ENCODE assay signal across 13 mouse cellular contexts in genomic region chr1:64779863-64780262, GRCm38 (mm10). TPM values are rescaled to one million over a fixed set of nuclear protein-coding genes. Genes with fewer than 3 reads are reported as not detected.
DNase-seq lines count a peak whose midpoint lies in the region; ATAC-seq and TF ChIP-seq lines count a peak whose summit lies in the region.
"Had no signal": no experiment of that assay in that cellular context is flagged by ENCODE, and none has a peak within 500 bp of the region (broad histone marks: within the 10 kb centered on the region; RNA-seq: fewer than 3 reads in every experiment).

No protein-coding gene starts in this region.

- peaks cover 4% of the 10 kb centered on the region; the same call in 1 of the 2 replicates for H3K4me1 ChIP-seq in embryonic facial prominence, embryonic 12.5 days
- H3K4me1 ChIP-seq in hindbrain, embryonic 13.5 days (replicated peaks), result peaks cover 11% of the 10 kb centered on the region
- H3K4me1 ChIP-seq in neural tube, embryonic 12.5 days, result no peaks in the 10 kb centered on the region
- H3K4me1 ChIP-seq in thymus, adult 2 months (replicated peaks; ENCODE audit: control insufficient read depth, insufficient read depth, low read length), result no peaks in the 10 kb centered on the region
- H3K4me1 ChIP-seq: liver, embryonic 15.5 days; stomach, embryonic 15.5 days had no signal

- H3K4me2 ChIP-seq in embryonic facial prominence, embryonic 12.5 days (replicated peaks), result 0 out of 2 replicates have a peak overlapping the region, but pooled peaks have one; percentile 5
- peak overlapping the region; percentile 39 for H3K4me2 ChIP-seq in hindbrain, embryonic 13.5 days
- peak overlapping the region; percentile 50 for H3K4me2 ChIP-seq in neural tube, embryonic 12.5 days (replicated peaks)
- H3K4me2 ChIP-seq: liver, embryonic 15.5 days; stomach, embryonic 15.5 days had no signal

- peak overlapping the region; percentile 61; the same call in 1 of the 2 replicates for H3K27ac ChIP-seq in embryonic facial prominence, embryonic 12.5 days
- no peak overlapping the region for H3K27ac ChIP-seq in hindbrain, embryonic 13.5 days
- no peak overlapping the region for H3K27ac ChIP-seq in neural tube, embryonic 12.5 days
- H3K27ac ChIP-seq in thymus, adult 2 months (ENCODE audit: control insufficient read depth, insufficient read depth, low read length), result no peak overlapping the region
- H3K27ac ChIP-seq: liver, embryonic 15.5 days; stomach, embryonic 15.5 days had no signal

- TF ChIP-seq POLR2A in thymus, adult 2 months (IDR thresholded peaks at IDR 0.05; ENCODE audit: control insufficient read depth, extremely low read depth, insufficient read depth, low read length, poor library complexity), result no peak

- WGBS in embryonic facial prominence, embryonic 12.5 days, result 43% methylated on average over 12 of the region's 12 CpGs
- 14% methylated on average over 12 of the region's 12 CpGs for WGBS in hindbrain, embryonic 13.5 days
- WGBS in neural tube, embryonic 12.5 days, result 23% methylated on average over 12 of the region's 12 CpGs
- 96% methylated on average over 12 of the region's 12 CpGs for WGBS in thymus, adult 2 months

- DNase-seq in WW6 (ENCODE audit: low read depth, low spot score), result peak; percentile 7
- DNase-seq in thymus, adult 2 months, result no peak
- no peak for DNase-seq in kidney, adult 8-10 months
- DNase-seq in gastrocnemius, adult 18-20 months (ENCODE audit: low spot score), result no peak
- DNase-seq: cerebellum, adult 2 months; heart, adult 18-20 months; kidney, postnatal 14 days had no signal

- H3K4me3 ChIP-seq in embryonic facial prominence, embryonic 12.5 days, result no peak overlapping the region
- no peak overlapping the region for H3K4me3 ChIP-seq in hindbrain, embryonic 13.5 days
- H3K4me3 ChIP-seq in neural tube, embryonic 12.5 days, result no peak overlapping the region
- H3K4me3 ChIP-seq in thymus, adult 2 months (ENCODE audit: control insufficient read depth, insufficient read depth, low read length), result no peak overlapping the region
- H3K4me3 ChIP-seq: liver, embryonic 15.5 days; stomach, embryonic 15.5 days had no signal

- no peak for TF ChIP-seq CTCF in thymus, adult 2 months (IDR thresholded peaks at IDR 0.05; ENCODE audit: borderline replicate concordance, control insufficient read depth, extremely low read depth, insufficient read depth, low read length, poor library complexity)

- no peaks in the 10 kb centered on the region for H3K9me3 ChIP-seq in embryonic facial prominence, embryonic 12.5 days
- no peaks in the 10 kb centered on the region for H3K9me3 ChIP-seq in hindbrain, embryonic 13.5 days
- no peaks in the 10 kb centered on the region for H3K9me3 ChIP-seq in neural tube, embryonic 12.5 days
- H3K9me3 ChIP-seq: liver, embryonic 15.5 days; stomach, embryonic 15.5 days had no signal

- no peak overlapping the region for H3K9ac ChIP-seq in embryonic facial prominence, embryonic 12.5 days
- no peak overlapping the region for H3K9ac ChIP-seq in hindbrain, embryonic 13.5 days
- H3K9ac ChIP-seq in neural tube, embryonic 12.5 days, result no peak overlapping the region
- H3K9ac ChIP-seq: liver, embryonic 15.5 days; stomach, embryonic 15.5 days had no signal

- no peaks in the 10 kb centered on the region for H3K27me3 ChIP-seq in embryonic facial prominence, embryonic 12.5 days
- peaks cover 13% of the 10 kb centered on the region; the same call in 1 of the 2 replicates for H3K27me3 ChIP-seq in hindbrain, embryonic 13.5 days
- H3K27me3 ChIP-seq in neural tube, embryonic 12.5 days (replicated peaks), result peaks cover 3% of the 10 kb centered on the region; the same call in 1 of the 2 replicates
- H3K27me3 ChIP-seq in thymus, adult 2 months (ENCODE audit: control insufficient read depth, insufficient read depth, low read length), result no peaks in the 10 kb centered on the region
- H3K27me3 ChIP-seq: CH12.LX; liver, embryonic 15.5 days; stomach, embryonic 15.5 days had no signal

- H3K36me3 ChIP-seq in embryonic facial prominence, embryonic 12.5 days, result no peaks in the 10 kb centered on the region
- no peaks in the 10 kb centered on the region for H3K36me3 ChIP-seq in hindbrain, embryonic 13.5 days
- no peaks in the 10 kb centered on the region for H3K36me3 ChIP-seq in neural tube, embryonic 12.5 days
- H3K36me3 ChIP-seq in thymus, adult 2 months (ENCODE audit: control insufficient read depth, insufficient read depth, low read length), result no peaks in the 10 kb centered on the region
- H3K36me3 ChIP-seq: liver, embryonic 15.5 days; stomach, embryonic 15.5 days had no signal

- no peak; the same call in 1 of the 2 replicates for ATAC-seq in embryonic facial prominence, embryonic 12.5 days (ENCODE audit: insufficient number of reproducible peaks, insufficient read depth, low FRiP score, low TSS enrichment)
- 0 out of 2 replicates have a peak, but pooled peaks have one; percentile 21 for ATAC-seq in hindbrain, embryonic 13.5 days (ENCODE audit: low FRiP score)
- no peak for ATAC-seq in neural tube, embryonic 12.5 days (ENCODE audit: low FRiP score, low read depth)

RNA-seq across cellular contexts. Expression of gene Fzd5, which starts 42.3 kb away (rescaled TPM):
- polyA plus RNA-seq in embryonic facial prominence, embryonic 12.5 days (2016; fragmentation: Nextera tagmentation; extraction: Ambion mirVana), result 2.4 and 2.5 TPM in 2 replicates
- 0.21 and 0.27 TPM in 2 replicates for polyA plus RNA-seq in hindbrain, embryonic 13.5 days (2015; fragmentation: Nextera tagmentation; extraction: Ambion mirVana)
- polyA plus RNA-seq in neural tube, embryonic 12.5 days (2016; fragmentation: Nextera tagmentation; extraction: Ambion mirVana), result 0.27 and 0.28 TPM in 2 replicates
- 8.2 and 10.7 TPM in 2 replicates for polyA plus RNA-seq in thymus, adult 2 months (2012; rRNA removed)
- total RNA-seq in gastrocnemius, adult 18-20 months (2021), result 1 to 10 TPM; 1.8 to 2.2 TPM
